Mouse (Mus musculus): ENCODE results near the gene Olfr630.
"Not testable (repeated sequence)": the region's sequence is repeated elsewhere in the genome, so short reads cannot be mapped to it uniquely, and the experiment has no call there.

Gene Olfr630

DNA sequence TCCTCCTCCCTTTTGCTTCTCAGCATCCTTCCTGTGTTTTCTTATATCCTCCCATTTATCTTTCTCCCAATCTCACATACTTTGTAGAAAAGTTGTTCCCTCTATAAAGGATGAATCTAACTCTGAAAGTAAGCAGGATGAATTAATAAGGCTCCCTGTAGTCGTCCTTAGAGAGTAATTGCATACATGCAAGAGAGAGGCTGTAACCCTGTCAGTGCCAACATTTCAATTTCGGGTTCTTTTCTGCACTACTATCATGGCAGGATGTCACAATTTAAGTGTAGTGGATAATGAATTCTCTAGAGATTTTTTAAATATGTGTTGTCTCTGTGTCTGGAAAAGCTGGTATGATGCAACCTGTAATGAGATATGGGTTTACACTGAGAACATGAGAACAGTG is at the start of gene Olfr630:
Olfr630 (minus strand) TSS at position 101 of the 400 bp plus-strand sequence.
- DNase-seq (ENCODE audit: low read depth, low spot score) = no peak

DNA sequence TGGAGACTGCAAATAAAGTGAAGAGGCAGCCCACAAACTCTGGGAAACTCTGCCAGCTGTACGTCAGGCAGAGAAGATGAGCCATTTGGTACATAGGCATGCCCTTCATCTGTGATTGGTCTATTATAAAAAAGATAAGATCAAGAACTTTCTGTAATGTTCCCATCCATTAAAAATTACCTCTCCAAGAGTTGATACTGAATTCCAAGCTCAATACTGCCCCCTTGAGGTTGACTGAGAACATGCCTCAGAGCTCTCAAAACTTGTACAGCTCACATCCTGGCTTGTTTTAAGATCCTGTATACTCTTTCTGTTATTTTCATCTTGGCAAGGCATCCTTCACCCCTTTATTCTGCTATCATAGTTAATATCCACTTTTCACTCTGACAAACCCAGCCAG is 49.7 kb upstream of the Olfr630 start:
- peak; percentile 48 for DNase-seq (ENCODE audit: low read depth, low spot score)

DNA sequence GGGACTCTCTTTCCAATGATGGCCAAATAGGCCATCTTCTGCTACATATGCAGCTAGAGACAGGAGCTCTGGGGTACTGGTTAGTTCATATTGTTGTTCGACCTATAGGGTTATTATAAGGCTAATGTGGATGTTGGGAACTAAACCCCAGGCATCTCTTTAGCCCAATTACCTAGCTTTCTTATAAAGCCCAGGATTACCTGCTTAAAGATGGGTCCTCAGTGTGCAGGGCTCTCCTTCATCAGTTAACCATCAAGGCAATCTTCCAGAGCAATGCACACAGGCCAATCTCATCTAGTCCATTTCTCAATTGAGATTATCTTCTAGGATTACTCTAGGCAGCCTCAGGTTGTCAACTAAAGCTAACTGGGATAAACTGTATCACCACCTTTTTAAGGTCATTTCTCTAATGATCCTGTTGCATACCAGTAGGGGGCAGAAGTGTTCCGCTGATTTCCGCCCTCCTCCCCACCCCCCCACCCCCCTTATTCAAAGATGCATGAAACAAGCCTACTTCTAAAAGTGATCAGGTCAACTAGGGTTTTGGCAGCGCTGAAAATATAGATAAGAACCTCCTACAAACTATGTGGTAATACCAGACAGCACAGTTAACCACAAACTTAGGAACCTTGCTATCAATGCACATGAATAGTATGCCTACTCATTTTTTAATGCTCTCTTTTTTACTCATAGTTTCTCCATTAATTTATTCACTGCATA is 35.7 kb upstream of the Olfr630 start:
- no peak for DNase-seq (ENCODE audit: low read depth, low spot score)

DNA sequence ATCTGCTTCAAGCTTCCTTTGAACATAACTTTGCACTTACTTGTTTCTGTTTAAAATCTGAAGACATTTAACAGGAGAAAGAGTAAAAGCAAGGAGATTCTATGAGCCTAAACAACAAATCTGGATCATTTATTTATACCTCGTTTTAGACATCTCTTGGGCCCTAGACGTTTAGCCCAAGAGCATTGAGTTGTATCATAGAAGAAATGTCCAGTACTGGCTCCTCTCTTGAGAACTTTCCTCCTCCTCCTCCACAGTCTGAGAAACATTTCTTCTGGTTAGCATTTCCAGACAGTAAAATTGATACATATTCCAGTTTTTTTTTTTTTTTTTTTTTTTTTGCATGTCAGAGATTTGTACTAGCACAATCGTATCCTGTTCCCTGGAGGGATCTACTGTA is 34.6 kb upstream of the Olfr630 start, which contains the start of gene Olfr67:
Olfr67 (minus strand) TSS at position 101 of the 400 bp plus-strand sequence.
- no peak for DNase-seq (ENCODE audit: low read depth, low spot score)

DNA sequence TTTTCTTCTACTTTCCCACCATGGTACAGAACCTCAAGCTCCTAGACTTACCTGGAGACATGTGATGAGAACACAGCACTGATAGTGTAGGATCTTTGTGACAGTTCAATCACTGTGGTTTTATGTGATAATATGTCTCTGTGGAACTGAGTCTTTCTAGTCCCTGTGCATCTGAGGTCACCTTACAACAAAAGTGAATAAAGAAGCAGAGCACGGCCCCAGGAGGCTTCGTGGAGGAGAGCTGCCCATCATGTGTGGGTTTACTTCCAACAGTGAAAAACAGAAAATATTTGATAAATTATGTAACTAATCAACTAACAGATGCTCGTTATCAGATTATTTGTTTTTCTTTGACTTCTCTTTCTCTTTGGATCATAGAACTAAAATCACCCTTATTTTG is 22.5 kb upstream of the Olfr630 start, which contains the start of gene Olfr68:
Olfr68 (minus strand) TSS at position 101 of the 400 bp plus-strand sequence.
- DNase-seq (ENCODE audit: low read depth, low spot score) = no peak

DNA sequence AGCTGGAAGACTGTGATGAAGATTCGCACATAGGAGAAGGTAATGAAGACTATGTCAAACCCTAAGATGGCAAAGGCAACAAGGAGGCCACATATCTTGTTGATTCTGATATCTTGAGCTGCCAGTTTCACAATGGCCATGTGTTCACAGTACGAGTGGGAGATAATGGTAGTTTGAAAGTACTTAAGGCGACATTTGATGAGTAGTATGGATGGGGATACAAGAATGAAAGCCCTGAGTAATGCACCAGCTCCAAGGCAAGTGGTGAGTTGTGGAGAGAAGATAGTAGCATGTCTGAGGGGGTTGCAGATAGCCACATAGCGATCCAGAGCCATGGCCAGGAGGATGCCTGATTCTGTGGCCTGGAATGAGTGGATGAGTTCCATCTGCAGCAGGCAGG is 20.5 kb upstream of the Olfr630 start:
- DNase-seq (ENCODE audit: low read depth, low spot score) = not testable (repeated sequence)

DNA sequence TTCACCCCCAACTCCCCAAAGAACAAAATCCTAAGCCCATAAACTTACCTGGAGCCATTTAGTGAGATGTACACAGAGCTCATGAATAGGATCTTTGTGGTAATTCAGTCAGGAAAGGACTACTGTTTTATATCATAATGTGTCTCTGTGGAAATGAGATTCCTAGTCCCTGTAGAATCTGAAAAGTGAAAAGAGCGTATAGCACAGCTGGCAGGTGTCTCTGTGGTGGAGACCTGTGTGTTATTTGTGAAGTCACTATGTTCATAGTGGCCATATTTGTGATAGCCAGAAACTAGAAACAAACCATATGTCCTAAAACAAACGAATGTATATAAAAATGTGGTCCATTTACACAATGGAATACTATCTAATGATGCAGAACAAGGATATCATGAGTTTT is 14.4 kb upstream of the Olfr630 start, which contains the start of gene Olfr69:
Olfr69 (minus strand) TSS at position 101 of the 400 bp plus-strand sequence.
- no peak for DNase-seq (ENCODE audit: low read depth, low spot score)

DNA sequence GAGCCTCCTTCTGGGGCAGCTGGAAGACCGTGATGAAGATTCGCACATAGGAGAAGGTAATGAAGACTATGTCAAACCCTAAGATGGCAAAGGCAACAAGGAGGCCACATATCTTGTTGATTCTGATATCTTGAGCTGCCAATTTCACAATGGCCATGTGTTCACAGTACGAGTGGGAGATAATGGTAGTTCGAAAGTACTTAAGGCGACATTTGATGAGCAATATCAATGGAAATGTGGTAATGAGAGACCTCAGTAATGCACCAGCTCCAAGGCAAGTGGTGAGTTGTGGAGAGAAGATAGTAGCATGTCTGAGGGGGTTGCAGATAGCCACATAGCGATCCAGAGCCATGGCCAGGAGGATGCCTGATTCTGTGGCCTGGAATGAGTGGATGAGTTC is 10.6 kb upstream of the Olfr630 start:
- not testable (repeated sequence) for DNase-seq (ENCODE audit: low read depth, low spot score)

DNA sequence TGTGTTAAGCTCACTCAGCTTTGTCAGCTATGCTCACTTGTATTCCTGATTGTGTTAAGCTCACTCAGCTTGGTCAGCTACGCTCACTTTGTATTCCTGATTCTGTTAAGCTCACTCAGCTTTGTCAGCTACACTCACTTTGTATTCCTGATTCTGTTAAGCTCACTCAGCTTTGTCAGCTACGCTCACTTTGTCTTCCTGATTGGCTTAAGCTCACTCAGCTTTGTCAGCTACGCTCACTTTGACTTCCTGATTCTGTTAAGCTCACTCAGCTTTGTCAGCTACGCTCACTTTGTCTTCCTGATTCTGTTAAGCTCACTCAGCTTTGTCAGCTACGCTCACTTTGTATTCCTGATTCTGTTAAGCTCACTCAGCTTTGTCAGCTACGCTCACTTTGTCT is 5.1 kb upstream of the Olfr630 start:
- not testable (repeated sequence) for DNase-seq (ENCODE audit: low read depth, low spot score)

DNA sequence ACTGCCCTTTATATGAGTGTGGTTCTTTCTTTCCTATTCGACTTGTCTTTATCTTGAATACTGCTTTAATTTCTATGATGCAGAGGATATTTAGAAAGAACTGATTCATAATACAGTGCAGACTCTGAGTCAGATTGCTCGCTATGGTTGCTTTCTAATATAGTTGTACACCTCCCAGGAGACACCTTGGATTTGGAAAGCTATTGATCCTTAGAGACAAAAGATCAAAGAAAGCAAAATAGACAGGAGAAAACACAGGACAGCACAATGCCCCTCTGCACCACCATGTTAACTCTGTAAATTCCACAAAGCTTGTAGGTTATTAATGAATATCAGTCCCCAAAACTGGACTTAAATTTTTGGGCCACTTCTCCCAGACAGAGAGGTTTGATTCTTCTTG is 12.3 kb downstream of the Olfr630 start, which contains the start of gene Olfr629:
Olfr629 (minus strand) TSS at position 101 of the 400 bp plus-strand sequence.
- DNase-seq (ENCODE audit: low read depth, low spot score) = no peak

DNA sequence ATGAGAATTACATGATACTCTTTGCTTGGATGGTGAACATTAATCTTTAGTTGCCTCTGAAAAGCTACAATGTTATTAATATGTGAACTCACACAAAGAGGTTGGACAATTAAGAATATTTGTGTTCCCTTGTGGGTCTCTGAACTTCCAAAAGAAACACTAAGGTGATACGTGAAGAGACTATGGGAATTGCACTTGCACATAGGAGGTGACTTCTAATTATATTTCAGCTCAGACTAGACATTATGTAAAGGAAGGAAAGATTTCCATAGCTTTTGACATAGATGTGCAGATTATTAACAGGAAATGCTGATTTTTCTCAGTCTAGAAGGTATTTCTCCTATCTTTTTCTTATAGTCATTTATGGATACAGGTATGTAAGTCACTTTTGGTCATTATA is 27.1 kb downstream of the Olfr630 start, which contains the start of gene Olfr628:
Olfr628 (plus strand) TSS at position 301 of the 400 bp plus-strand sequence.
- no peak for DNase-seq (ENCODE audit: low read depth, low spot score)

DNA sequence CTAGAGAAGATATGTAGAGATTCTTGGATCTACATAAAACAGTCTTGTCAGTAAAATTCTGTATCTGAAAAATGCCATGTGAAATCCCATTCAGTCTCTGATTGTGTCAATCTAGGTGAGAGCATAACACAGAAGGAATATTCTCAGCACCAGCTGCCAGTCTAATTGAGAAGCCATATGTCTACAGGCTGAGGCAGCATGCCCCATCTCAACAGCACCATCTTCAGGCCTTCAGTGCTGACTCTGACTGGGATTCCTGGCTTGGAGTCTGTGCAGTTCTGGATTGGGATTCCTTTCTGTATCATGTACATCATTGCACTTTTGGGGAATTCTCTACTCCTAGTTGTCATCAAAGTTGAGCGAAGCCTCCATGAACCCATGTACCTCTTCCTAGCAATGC is 40.7 kb downstream of the Olfr630 start:
- DNase-seq (ENCODE audit: low read depth, low spot score) = not testable (repeated sequence)

DNA sequence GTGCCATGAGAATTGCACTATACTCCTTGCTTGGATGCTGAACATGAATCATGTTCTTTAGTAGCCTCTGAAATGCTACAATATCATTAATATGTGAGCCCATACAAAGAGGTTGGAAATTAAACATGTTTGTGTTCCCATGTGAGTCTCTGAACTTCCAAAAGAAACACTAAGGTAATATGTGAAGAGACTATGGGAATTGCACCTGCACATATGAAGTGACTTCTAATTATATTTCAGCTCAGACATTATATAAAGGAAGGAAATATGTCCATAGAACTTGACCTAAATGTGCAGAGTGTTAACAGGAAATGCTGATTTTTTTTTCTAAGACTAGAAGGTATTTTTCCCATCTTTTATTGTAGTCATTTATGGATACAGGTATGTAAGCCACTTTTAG is 42.8 kb downstream of the Olfr630 start, which contains the start of gene Olfr243:
Olfr243 (plus strand) TSS at position 301 of the 400 bp plus-strand sequence.
- no peak for DNase-seq (ENCODE audit: low read depth, low spot score)

DNA sequence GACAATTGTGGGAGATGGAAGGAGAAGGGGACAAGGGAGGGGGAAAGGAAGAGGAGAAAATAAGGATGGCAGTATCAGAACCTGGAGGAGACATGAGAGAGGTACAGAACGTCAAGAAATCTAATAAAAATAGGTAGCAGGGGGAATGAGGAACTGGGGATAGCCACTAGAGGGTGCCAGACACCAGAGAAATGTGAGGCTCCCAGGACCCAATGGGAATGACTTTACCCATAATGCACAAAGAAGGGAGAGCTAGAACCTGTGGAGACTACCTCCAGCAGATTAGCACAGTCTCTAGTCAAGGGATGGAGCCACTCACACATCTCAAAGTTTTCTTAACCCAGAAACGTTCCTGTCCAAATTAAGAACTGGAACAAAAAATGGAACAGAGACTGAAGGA is 45.1 kb downstream of the Olfr630 start:
- no peak for DNase-seq (ENCODE audit: low read depth, low spot score)

All from mesoderm, embryonic 11.5 days (tissue).